Mouse (Mus musculus): Measurements from ENCODE around the gene Dok3. TPM values are rescaled to one million over a fixed set of nuclear protein-coding genes. Genes with fewer than 3 reads are reported as not detected.

Gene Dok3
- polyA plus RNA-seq, 1 experiment from 2014 or later: 1.0 TPM

GRCm38 (mm10) chr13:55510668-55511491 is 18.2 kb downstream of the Dok3 start:
- peak overlapping the region; percentile 63 for H3K27ac ChIP-seq (replicated peaks; ENCODE audit: low read depth, low read length)
- peak; percentile 80 for DNase-seq (ENCODE audit: low spot score)
- no peaks in the 10 kb centered on the region for H3K27me3 ChIP-seq (ENCODE audit: control insufficient read depth, insufficient read depth, low read length)
- H3K9ac ChIP-seq (replicated peaks; ENCODE audit: low read length): peak overlapping the region; percentile 34; the same call in 1 of the 2 replicates
- peaks cover 1% of the 10 kb centered on the region; the same call in 1 of the 2 replicates for H3K36me3 ChIP-seq (replicated peaks; ENCODE audit: control insufficient read depth, insufficient read depth, low read depth, low read length)
- no peak overlapping the region for H3K4me3 ChIP-seq (ENCODE audit: low read depth, low read length)
- peaks cover 17% of the 10 kb centered on the region for H3K4me1 ChIP-seq (ENCODE audit: control insufficient read depth, insufficient read depth, low read length)
- peak; percentile 45; the same call in 1 of the 2 replicates for ATAC-seq (replicated peaks; ENCODE audit: insufficient number of reproducible peaks, low FRiP score, low TSS enrichment, low read depth)
- H3K4me2 ChIP-seq (ENCODE audit: low read depth, low read length): peak overlapping the region; percentile 75
- 7% methylated on average over 6 of the region's 6 CpGs for WGBS
- no peaks in the 10 kb centered on the region for H3K9me3 ChIP-seq (replicated peaks; ENCODE audit: control insufficient read depth, low read length)

- Histone ChIP-seq H3K4me3 (ENCODE audit: low read depth, low read length) (no peak overlapping the region), H3K27ac (replicated peaks; ENCODE audit: low read depth, low read length) (no peak overlapping the region), H3K4me2 (ENCODE audit: low read depth, low read length) (no peak overlapping the region), H3K4me1 (ENCODE audit: control insufficient read depth, insufficient read depth, low read length) (peaks cover 17% of the 10 kb centered on the region), H3K9me3 (replicated peaks; ENCODE audit: control insufficient read depth, low read length) (no peaks in the 10 kb centered on the region), H3K36me3 (replicated peaks; ENCODE audit: control insufficient read depth, insufficient read depth, low read depth, low read length) (peaks cover 2% of the 10 kb centered on the region; the same call in 1 of the 2 replicates), H3K9ac (replicated peaks; ENCODE audit: low read length) (no peak overlapping the region), H3K27me3 (ENCODE audit: control insufficient read depth, insufficient read depth, low read length) (no peaks in the 10 kb centered on the region)
- DNase-seq (ENCODE audit: low spot score) (no peak), ATAC-seq (replicated peaks; ENCODE audit: insufficient number of reproducible peaks, low FRiP score, low TSS enrichment, low read depth) (no peak)
- 30% methylated on average over 3 of the region's 3 CpGs for WGBS
These were observed 18.8 kb downstream of the Dok3 start for GRCm38 (mm10) chr13:55510332-55510667.

GRCm38 (mm10) chr13:55508531-55508930 is 20.6 kb downstream of the Dok3 start:
- 91% methylated on average over 10 of the region's 10 CpGs for WGBS
- Histone ChIP-seq H3K4me3 (ENCODE audit: low read depth, low read length) (no peak overlapping the region), H3K27me3 (ENCODE audit: control insufficient read depth, insufficient read depth, low read length) (no peaks in the 10 kb centered on the region), H3K9me3 (replicated peaks; ENCODE audit: control insufficient read depth, low read length) (no peaks in the 10 kb centered on the region), H3K36me3 (replicated peaks; ENCODE audit: control insufficient read depth, insufficient read depth, low read depth, low read length) (peaks cover 2% of the 10 kb centered on the region; the same call in 1 of the 2 replicates), H3K9ac (replicated peaks; ENCODE audit: low read length) (no peak overlapping the region), H3K4me2 (ENCODE audit: low read depth, low read length) (no peak overlapping the region), H3K27ac (replicated peaks; ENCODE audit: low read depth, low read length) (no peak overlapping the region), H3K4me1 (ENCODE audit: control insufficient read depth, insufficient read depth, low read length) (peaks cover 13% of the 10 kb centered on the region)
- DNase-seq (ENCODE audit: low spot score): no peak
- no peak for ATAC-seq (replicated peaks; ENCODE audit: insufficient number of reproducible peaks, low FRiP score, low TSS enrichment, low read depth)

GRCm38 (mm10) chr13:55507877-55508276 is 21.2 kb downstream of the Dok3 start:
- H3K4me1 ChIP-seq (ENCODE audit: control insufficient read depth, insufficient read depth, low read length): peaks cover 13% of the 10 kb centered on the region
- H3K27me3 ChIP-seq (ENCODE audit: control insufficient read depth, insufficient read depth, low read length): no peaks in the 10 kb centered on the region
- DNase-seq (ENCODE audit: low spot score) (no peak), ATAC-seq (replicated peaks; ENCODE audit: insufficient number of reproducible peaks, low FRiP score, low TSS enrichment, low read depth) (no peak)
- H3K9me3 ChIP-seq (replicated peaks; ENCODE audit: control insufficient read depth, low read length): no peaks in the 10 kb centered on the region
- H3K4me3 ChIP-seq (ENCODE audit: low read depth, low read length): 0 out of 2 replicates have a peak overlapping the region, but pooled peaks have one; percentile 8
- H3K4me2 ChIP-seq (ENCODE audit: low read depth, low read length): no peak overlapping the region
- 58% methylated on average over 11 of the region's 11 CpGs for WGBS
- no peak overlapping the region for H3K27ac ChIP-seq (replicated peaks; ENCODE audit: low read depth, low read length)
- H3K36me3 ChIP-seq (replicated peaks; ENCODE audit: control insufficient read depth, insufficient read depth, low read depth, low read length): peaks cover 2% of the 10 kb centered on the region; the same call in 1 of the 2 replicates
- H3K9ac ChIP-seq (replicated peaks; ENCODE audit: low read length): no peak overlapping the region

GRCm38 (mm10) chr13:55506697-55507096 is 22.4 kb downstream of the Dok3 start:
- Histone ChIP-seq H3K9ac (replicated peaks; ENCODE audit: low read length) (no peak overlapping the region), H3K36me3 (replicated peaks; ENCODE audit: control insufficient read depth, insufficient read depth, low read depth, low read length) (peaks cover 2% of the 10 kb centered on the region; the same call in 1 of the 2 replicates), H3K4me1 (ENCODE audit: control insufficient read depth, insufficient read depth, low read length) (peaks cover 10% of the 10 kb centered on the region), H3K27ac (replicated peaks; ENCODE audit: low read depth, low read length) (no peak overlapping the region), H3K27me3 (ENCODE audit: control insufficient read depth, insufficient read depth, low read length) (no peaks in the 10 kb centered on the region), H3K4me3 (ENCODE audit: low read depth, low read length) (no peak overlapping the region), H3K4me2 (ENCODE audit: low read depth, low read length) (no peak overlapping the region), H3K9me3 (replicated peaks; ENCODE audit: control insufficient read depth, low read length) (no peaks in the 10 kb centered on the region)
- WGBS: 92% methylated on average over 10 of the region's 10 CpGs
- ATAC-seq (replicated peaks; ENCODE audit: insufficient number of reproducible peaks, low FRiP score, low TSS enrichment, low read depth) (no peak), DNase-seq (ENCODE audit: low spot score) (no peak)

GRCm38 (mm10) chr13:55505810-55506209 is 23.3 kb downstream of the Dok3 start:
- no peak overlapping the region for H3K9ac ChIP-seq (replicated peaks; ENCODE audit: low read length)
- no peaks in the 10 kb centered on the region for H3K27me3 ChIP-seq (ENCODE audit: control insufficient read depth, insufficient read depth, low read length)
- DNase-seq (ENCODE audit: low spot score) (no peak), ATAC-seq (replicated peaks; ENCODE audit: insufficient number of reproducible peaks, low FRiP score, low TSS enrichment, low read depth) (no peak)
- no peaks in the 10 kb centered on the region for H3K9me3 ChIP-seq (replicated peaks; ENCODE audit: control insufficient read depth, low read length)
- H3K4me2 ChIP-seq (ENCODE audit: low read depth, low read length): no peak overlapping the region
- H3K4me1 ChIP-seq (ENCODE audit: control insufficient read depth, insufficient read depth, low read length): peaks cover 2% of the 10 kb centered on the region
- no peak overlapping the region for H3K27ac ChIP-seq (replicated peaks; ENCODE audit: low read depth, low read length)
- WGBS: 89% methylated on average over 9 of the region's 9 CpGs
- H3K4me3 ChIP-seq (ENCODE audit: low read depth, low read length): no peak overlapping the region
- H3K36me3 ChIP-seq (replicated peaks; ENCODE audit: control insufficient read depth, insufficient read depth, low read depth, low read length): peaks cover 2% of the 10 kb centered on the region; the same call in 1 of the 2 replicates

- 90% methylated on average over 5 of the region's 5 CpGs for WGBS
- H3K4me1 ChIP-seq (ENCODE audit: control insufficient read depth, insufficient read depth, low read length): no peaks in the 10 kb centered on the region
- DNase-seq (ENCODE audit: low spot score) (no peak), ATAC-seq (replicated peaks; ENCODE audit: insufficient number of reproducible peaks, low FRiP score, low TSS enrichment, low read depth) (no peak)
- no peak overlapping the region for H3K4me2 ChIP-seq (ENCODE audit: low read depth, low read length)
- peaks cover 2% of the 10 kb centered on the region; the same call in 1 of the 2 replicates for H3K36me3 ChIP-seq (replicated peaks; ENCODE audit: control insufficient read depth, insufficient read depth, low read depth, low read length)
- H3K27me3 ChIP-seq (ENCODE audit: control insufficient read depth, insufficient read depth, low read length): no peaks in the 10 kb centered on the region
- H3K4me3 ChIP-seq (ENCODE audit: low read depth, low read length): no peak overlapping the region
- H3K9ac ChIP-seq (replicated peaks; ENCODE audit: low read length): no peak overlapping the region
- no peak overlapping the region for H3K27ac ChIP-seq (replicated peaks; ENCODE audit: low read depth, low read length)
- no peaks in the 10 kb centered on the region for H3K9me3 ChIP-seq (replicated peaks; ENCODE audit: control insufficient read depth, low read length)
These were observed 24.7 kb downstream of the Dok3 start for GRCm38 (mm10) chr13:55504390-55504789.

- ATAC-seq (replicated peaks; ENCODE audit: insufficient number of reproducible peaks, low FRiP score, low TSS enrichment, low read depth) (no peak), DNase-seq (ENCODE audit: low spot score) (no peak)
- no peak overlapping the region for H3K27ac ChIP-seq (replicated peaks; ENCODE audit: low read depth, low read length)
- H3K9ac ChIP-seq (replicated peaks; ENCODE audit: low read length): no peak overlapping the region
- H3K36me3 ChIP-seq (replicated peaks; ENCODE audit: control insufficient read depth, insufficient read depth, low read depth, low read length): peaks cover 2% of the 10 kb centered on the region
- no peak overlapping the region for H3K4me3 ChIP-seq (ENCODE audit: low read depth, low read length)
- H3K4me1 ChIP-seq (ENCODE audit: control insufficient read depth, insufficient read depth, low read length): no peaks in the 10 kb centered on the region
- 91% methylated on average over 8 of the region's 8 CpGs for WGBS
- H3K27me3 ChIP-seq (ENCODE audit: control insufficient read depth, insufficient read depth, low read length): no peaks in the 10 kb centered on the region
- H3K9me3 ChIP-seq (replicated peaks; ENCODE audit: control insufficient read depth, low read length): no peaks in the 10 kb centered on the region
- no peak overlapping the region for H3K4me2 ChIP-seq (ENCODE audit: low read depth, low read length)
These were observed 26.7 kb downstream of the Dok3 start for GRCm38 (mm10) chr13:55502405-55502804.

All from embryonic facial prominence, embryonic 11.5 days (tissue).